Mouse (Mus musculus) erythroblast, embryonic 14.5 days (primary cell): ENCODE data around the gene Olfr572.

Experiments used
- GATA1 ChIP-seq: IDR thresholded peaks from 2 replicates; pipeline ENCODE4 v1.6.1; 2012; ENCODE audit warnings: low read length, inconsistent platforms, mixed read lengths
- TAL1 ChIP-seq: IDR thresholded peaks from 3 replicates; pipeline ENCODE4 v1.6.1; 2012; ENCODE audit warnings: low read length, inconsistent platforms, mixed read lengths

DNA sequence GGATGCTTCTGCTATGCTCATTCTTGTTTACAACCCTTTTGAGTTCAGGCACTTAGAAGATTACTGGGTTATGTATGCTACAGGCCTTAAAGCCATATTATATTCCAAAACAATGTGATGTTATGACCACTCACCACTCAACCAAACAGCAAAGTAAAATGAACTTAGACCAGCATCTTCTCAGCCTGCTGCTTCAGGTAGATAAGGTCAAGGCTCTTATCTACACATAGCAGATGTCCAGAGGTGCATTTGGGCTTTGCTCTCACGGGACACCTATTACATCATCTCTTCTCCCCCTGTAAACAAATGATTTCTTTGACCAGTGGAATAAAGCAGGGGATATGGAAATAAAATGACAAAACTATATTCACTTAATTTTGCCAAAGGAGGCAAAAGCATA lies 34.4 kb downstream of the Olfr572 start, which contains the start of gene Olfr575:
- peak; percentile 64 for TF ChIP-seq TAL1
- peak; percentile 42; the same call in 1 of the 2 replicates for TF ChIP-seq GATA1
